Mouse (Mus musculus) adrenal gland (tissue): Measurements from ENCODE around the gene Hsd11b2.

Experiments
- intact Hi-C: fragments of 180-260 bp; cut with DNase I; formaldehyde crosslinking; loops from one replicate; pipeline ENCODE4 v1.15.1; 2025
- long read RNA-seq, 2 experiments: library from polyadenylated mRNA; unstranded; transcript quantifications; one replicate each; pipeline ENCODE4 v2.0.0; 2020; ENCODE audit warnings: borderline replicate concordance in 1 of 2; ENCODE audit not compliant: insufficient replicate concordance in 1 of 2

Hsd11b2 gene
- long read RNA-seq, experiment 1: 0 reads
- long read RNA-seq, experiment 2: 0 reads

GRCm38 (mm10) chr8:105518436-105519313, at the start of gene Hsd11b2:
Gene Hsd11b2, plus strand, starts transcription at chr8:105518755.
- intact Hi-C loops: loop anchor here (1.0 kb wide), 1 partner anchor 36 kb away; no protein-coding TSS in a partner anchor

GRCm38 (mm10) chr8:105469041-105469695, 49.4 kb upstream of the Hsd11b2 start:
- intact Hi-C loops: no loop called here

- intact Hi-C loops: no loop called here
These were observed 48.7 kb upstream of the Hsd11b2 start for GRCm38 (mm10) chr8:105469816-105470215.

GRCm38 (mm10) chr8:105470262-105470661, 48.3 kb upstream of the Hsd11b2 start:
- intact Hi-C loops: no loop called here

- intact Hi-C loops: no loop called here
These were observed 47.8 kb upstream of the Hsd11b2 start for GRCm38 (mm10) chr8:105470681-105471313.

- intact Hi-C loops: no loop called here
These were observed 47.1 kb upstream of the Hsd11b2 start, which contains the start of gene Tppp3 for GRCm38 (mm10) chr8:105471314-105472015. Gene Tppp3, minus strand, starts transcription at chr8:105471526.

- intact Hi-C loops: no loop called here
These were observed 46.1 kb upstream of the Hsd11b2 start for GRCm38 (mm10) chr8:105472414-105472932.

GRCm38 (mm10) chr8:105472983-105473382, 45.6 kb upstream of the Hsd11b2 start:
- intact Hi-C loops: no loop called here

GRCm38 (mm10) chr8:105473816-105474606, 44.5 kb upstream of the Hsd11b2 start:
- intact Hi-C loops: no loop called here

- intact Hi-C loops: loop anchor here (5.0 kb wide), 2 partner anchors 32 to 117 kb away; no protein-coding TSS in a partner anchor
These were observed 43.9 kb upstream of the Hsd11b2 start for GRCm38 (mm10) chr8:105474680-105475079.

- intact Hi-C loops: loop anchor here (5.0 kb wide), 2 partner anchors 33 to 118 kb away; no protein-coding TSS in a partner anchor
These were observed 43.3 kb upstream of the Hsd11b2 start for GRCm38 (mm10) chr8:105475254-105475653.

GRCm38 (mm10) chr8:105475742-105476141, 42.8 kb upstream of the Hsd11b2 start:
- intact Hi-C loops: loop anchor here (5.0 kb wide), 2 partner anchors 33 to 118 kb away; no protein-coding TSS in a partner anchor

- intact Hi-C loops: loop anchor here (5.0 kb wide), 2 partner anchors 34 to 119 kb away; no protein-coding TSS in a partner anchor
These were observed 42.4 kb upstream of the Hsd11b2 start for GRCm38 (mm10) chr8:105476161-105476560.

GRCm38 (mm10) chr8:105476628-105477413, 41.7 kb upstream of the Hsd11b2 start:
- intact Hi-C loops: loop anchor here (5.0 kb wide), 2 partner anchors 35 to 120 kb away; no protein-coding TSS in a partner anchor

- intact Hi-C loops: loop anchor here (5.0 kb wide), 2 partner anchors 35 to 120 kb away; no protein-coding TSS in a partner anchor
These were observed 40.8 kb upstream of the Hsd11b2 start for GRCm38 (mm10) chr8:105477792-105478191.

- intact Hi-C loops: loop anchor here (5.0 kb wide), 1 partner anchor 71 kb away; no protein-coding TSS in a partner anchor
These were observed 37.5 kb upstream of the Hsd11b2 start for GRCm38 (mm10) chr8:105481013-105481412.

GRCm38 (mm10) chr8:105481453-105481852, 37.1 kb upstream of the Hsd11b2 start:
- intact Hi-C loops: loop anchor here (5.0 kb wide), 1 partner anchor 71 kb away; no protein-coding TSS in a partner anchor

- intact Hi-C loops: loop anchor here (5.0 kb wide), 1 partner anchor 70 kb away; no protein-coding TSS in a partner anchor
These were observed 36.4 kb upstream of the Hsd11b2 start for GRCm38 (mm10) chr8:105482123-105482522.
